Mouse (Mus musculus) hindbrain, embryonic 13.5 days (tissue): ENCODE measurements at regions not wholly inside any gene's neighbourhood (a gene's known extent, or its start where the extent isn't known, plus 50 kb on each side); places are given as distances from the start of the nearest gene placed in this dataset.

Experiments
- ATAC-seq: fragments of 200-750 bp; cut with Nextera tagmentation; 2 replicates; pipeline ENCODE4 v1.8.0; 2017; ENCODE audit warnings: moderate TSS enrichment; ENCODE audit not compliant: low FRiP score
- H3K27ac ChIP-seq: fragments of 300-500 bp; sonication (generic); 2 replicates; pipeline ENCODE4 v1.5.1; 2015; ENCODE audit warnings: inconsistent platforms, mild to moderate bottlenecking, moderate library complexity
- H3K27me3 ChIP-seq: fragments of 300-500 bp; sonication (generic); 2 replicates; pipeline ENCODE4 v1.6.1; 2015; ENCODE audit warnings: mild to moderate bottlenecking, inconsistent platforms
- H3K36me3 ChIP-seq: fragments of 300-500 bp; sonication (generic); 2 replicates; pipeline ENCODE4 v1.6.1; 2015; ENCODE audit warnings: mild to moderate bottlenecking, inconsistent platforms
- H3K4me1 ChIP-seq: fragments of 300-500 bp; sonication (generic); replicated peaks from 2 replicates; pipeline ENCODE4 v1.6.1; 2015; ENCODE audit warnings: inconsistent platforms
- H3K4me2 ChIP-seq: fragments of 300-500 bp; sonication (generic); 2 replicates; pipeline ENCODE4 v1.6.1; 2015; ENCODE audit warnings: inconsistent platforms, mild to moderate bottlenecking, moderate library complexity
- H3K4me3 ChIP-seq: fragments of 300-500 bp; sonication (generic); 2 replicates; pipeline ENCODE4 v1.5.1; 2015; ENCODE audit warnings: mild to moderate bottlenecking, inconsistent platforms
- H3K9ac ChIP-seq: fragments of 300-500 bp; sonication (generic); 2 replicates; pipeline ENCODE4 v1.6.1; 2015; ENCODE audit warnings: mild to moderate bottlenecking, inconsistent platforms
- H3K9me3 ChIP-seq: fragments of 300-500 bp; sonication (generic); 2 replicates; pipeline ENCODE4 v1.6.1; 2016; ENCODE audit warnings: inconsistent platforms
- WGBS: fragments of 180-500 bp; shearing (Covaris S2); methylation state at CpG from one replicate; pipeline ENCODE4 v1.1.7; 2015; 5-methylcytosine and 5-hydroxymethylcytosine counted together

DNA sequence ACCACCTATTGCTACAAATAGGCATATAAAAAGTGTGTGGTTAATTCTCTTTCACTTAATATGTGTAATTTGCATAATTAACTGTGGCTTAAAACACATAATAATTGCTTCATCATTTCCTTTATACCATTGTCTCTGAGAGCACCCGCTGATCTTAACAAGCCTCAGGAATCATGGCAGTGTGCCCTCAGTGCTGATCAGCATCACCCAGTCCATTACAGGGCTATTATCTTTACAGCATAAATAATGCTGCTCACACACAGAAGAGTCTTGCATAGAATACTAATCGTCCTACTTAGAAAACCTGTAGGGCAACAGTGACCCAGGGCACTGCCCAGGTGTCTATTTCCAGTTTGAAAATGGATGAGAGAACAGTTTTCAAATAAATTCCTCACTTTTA lies 102.4 kb downstream of the Gm597 start:
- Histone ChIP-seq H3K27me3 (no peaks in the 10 kb centered on the region), H3K36me3 (no peaks in the 10 kb centered on the region), H3K9ac (no peak overlapping the region), H3K27ac (no peak overlapping the region), H3K4me2 (no peak overlapping the region), H3K4me3 (no peak overlapping the region), H3K9me3 (no peaks in the 10 kb centered on the region), H3K4me1 (no peaks in the 10 kb centered on the region)
- peak; percentile 71 for ATAC-seq
- WGBS, result 44% methylated on average over 2 of the region's 2 CpGs

DNA sequence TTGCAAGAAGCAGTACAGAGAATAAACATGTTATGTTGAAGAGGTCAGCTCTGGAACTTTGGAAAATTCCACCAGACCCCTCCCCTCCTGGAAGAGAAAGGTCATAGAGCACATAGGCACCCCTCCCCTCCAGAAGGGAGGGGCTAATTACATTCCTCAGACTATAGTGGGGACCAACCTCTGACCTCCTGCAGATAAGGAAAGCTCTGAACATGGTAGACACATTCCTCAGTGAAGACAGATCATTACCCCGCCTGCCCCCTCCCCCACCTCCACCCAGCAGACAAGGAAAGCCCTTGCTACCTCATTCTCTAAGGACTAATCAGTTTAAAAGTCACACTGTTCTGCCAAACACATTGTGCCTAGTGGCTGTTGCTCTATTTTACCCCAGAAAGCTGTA lies 104.7 kb downstream of the Gm597 start:
- 78% methylated on average over 1 of the region's 1 CpGs for WGBS
- Histone ChIP-seq H3K27me3 (no peaks in the 10 kb centered on the region), H3K27ac (no peak overlapping the region), H3K9me3 (no peaks in the 10 kb centered on the region), H3K36me3 (no peaks in the 10 kb centered on the region), H3K4me1 (no peaks in the 10 kb centered on the region), H3K9ac (no peak overlapping the region), H3K4me3 (no peak overlapping the region), H3K4me2 (no peak overlapping the region)
- ATAC-seq, result no peak

DNA sequence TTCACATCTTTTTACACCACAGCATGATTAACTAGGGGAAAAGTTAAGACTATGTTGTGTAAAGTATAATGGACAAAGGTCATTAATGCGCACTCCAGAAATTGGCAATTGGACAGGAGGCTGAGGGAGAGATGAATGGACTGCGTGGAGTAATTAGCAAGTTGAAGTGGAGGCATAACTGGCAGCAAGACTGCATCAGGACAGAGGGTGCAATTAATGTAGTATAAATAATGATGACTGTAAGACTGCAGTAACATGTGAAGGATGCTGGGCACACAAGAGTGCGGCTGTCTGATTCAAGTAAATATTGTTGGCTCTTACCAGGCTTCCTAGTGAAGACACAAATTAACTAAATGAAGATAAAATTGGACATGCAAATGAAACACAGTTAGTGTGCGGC lies 139.2 kb downstream of the Gm597 start:
- no peaks in the 10 kb centered on the region for H3K36me3 ChIP-seq
- no peak overlapping the region for H3K9ac ChIP-seq
- no peaks in the 10 kb centered on the region for H3K9me3 ChIP-seq
- no peak for ATAC-seq
- no peaks in the 10 kb centered on the region for H3K4me1 ChIP-seq
- no peak overlapping the region for H3K27ac ChIP-seq
- H3K4me3 ChIP-seq, result no peak overlapping the region
- H3K27me3 ChIP-seq, result no peaks in the 10 kb centered on the region
- WGBS, result 72% methylated on average over 4 of the region's 4 CpGs
- no peak overlapping the region for H3K4me2 ChIP-seq

DNA sequence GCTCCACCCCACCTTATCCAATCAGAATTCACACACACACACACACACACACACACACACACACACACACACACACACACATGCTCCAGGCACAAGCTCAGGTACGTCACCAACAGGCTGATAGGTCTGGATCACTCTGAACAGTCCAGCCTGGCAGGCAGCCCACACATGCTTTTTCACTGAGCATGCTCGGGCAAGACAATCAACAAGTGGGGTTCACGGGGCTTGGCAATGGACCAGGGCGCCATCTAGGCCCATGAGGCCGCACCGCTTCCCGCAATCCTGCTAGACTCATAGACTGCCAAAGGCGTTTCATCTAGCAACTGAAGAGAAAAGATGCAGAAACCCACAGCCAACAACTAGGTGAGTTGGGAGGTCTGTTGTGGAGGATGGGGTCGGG lies 157.3 kb downstream of the Gm597 start:
- no peaks in the 10 kb centered on the region for H3K27me3 ChIP-seq
- H3K9me3 ChIP-seq, result no peaks in the 10 kb centered on the region
- 90% methylated on average over 9 of the region's 9 CpGs for WGBS
- no peak overlapping the region for H3K9ac ChIP-seq
- H3K4me2 ChIP-seq, result no peak overlapping the region
- no peaks in the 10 kb centered on the region for H3K4me1 ChIP-seq
- no peak overlapping the region for H3K4me3 ChIP-seq
- ATAC-seq, result no peak
- H3K27ac ChIP-seq, result no peak overlapping the region
- no peaks in the 10 kb centered on the region for H3K36me3 ChIP-seq

DNA sequence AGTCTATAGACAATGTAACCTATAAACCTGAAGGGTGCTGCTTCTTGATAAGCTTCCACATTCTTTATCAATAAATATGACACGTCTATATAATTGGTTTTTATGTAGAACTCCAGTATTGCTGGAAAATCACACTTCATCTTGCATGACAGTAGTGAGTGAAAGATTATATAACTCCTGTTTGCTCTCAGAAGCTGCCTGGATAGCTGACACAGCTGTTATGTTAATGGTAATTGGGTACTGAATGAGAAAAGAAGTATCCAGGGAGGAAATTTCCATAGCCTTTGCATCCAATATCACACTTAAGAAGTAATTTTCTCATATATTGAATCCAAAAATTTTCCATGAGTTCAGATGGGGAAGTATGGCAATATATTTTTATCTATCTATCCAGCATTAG lies 177.7 kb downstream of the Gm597 start:
- 53% methylated on average over 1 of the region's 1 CpGs for WGBS
- no peaks in the 10 kb centered on the region for H3K36me3 ChIP-seq
- H3K27me3 ChIP-seq, result no peaks in the 10 kb centered on the region
- H3K27ac ChIP-seq, result no peak overlapping the region
- no peak overlapping the region for H3K4me3 ChIP-seq
- no peaks in the 10 kb centered on the region for H3K4me1 ChIP-seq
- H3K4me2 ChIP-seq, result no peak overlapping the region
- no peak overlapping the region for H3K9ac ChIP-seq
- no peak for ATAC-seq
- H3K9me3 ChIP-seq, result no peaks in the 10 kb centered on the region

DNA sequence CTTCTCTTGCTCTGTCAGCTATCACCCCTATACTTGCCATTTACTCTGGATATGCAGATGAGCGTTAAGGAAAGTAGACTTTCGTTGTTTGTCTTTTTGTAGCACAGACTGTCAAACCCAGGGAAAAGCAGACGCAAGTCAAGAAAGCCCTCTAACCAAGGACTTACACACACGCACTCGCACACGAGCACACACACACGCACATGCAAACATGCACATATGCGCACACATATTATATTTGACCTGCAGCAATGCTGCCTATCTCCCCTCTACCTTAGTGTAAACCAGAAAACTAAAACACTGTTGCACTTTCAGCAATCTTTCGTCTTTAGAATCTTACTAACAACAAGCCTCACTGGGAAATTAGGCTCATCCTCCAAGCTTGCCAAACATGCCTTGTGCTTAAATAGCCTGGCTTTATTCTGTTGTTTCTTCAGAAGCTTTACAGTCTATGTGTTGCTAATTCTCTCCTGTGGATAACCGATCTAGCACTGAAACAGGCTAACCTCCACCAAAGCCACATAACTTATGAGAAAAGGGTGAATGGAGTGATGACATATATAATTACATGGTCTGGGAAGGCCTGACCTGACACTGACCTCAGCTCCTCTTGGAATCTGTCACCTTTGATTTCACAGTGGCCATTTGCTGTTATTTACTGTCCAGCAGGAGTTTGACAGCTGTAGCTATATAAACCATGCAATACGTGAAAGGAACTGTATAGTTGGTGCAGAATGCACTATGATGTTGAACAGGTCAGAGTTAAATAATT lies 214.5 kb downstream of the Gm597 start:
- ATAC-seq, result no peak
- H3K4me3 ChIP-seq, result no peak overlapping the region
- WGBS, result 82% methylated on average over 11 of the region's 11 CpGs

DNA sequence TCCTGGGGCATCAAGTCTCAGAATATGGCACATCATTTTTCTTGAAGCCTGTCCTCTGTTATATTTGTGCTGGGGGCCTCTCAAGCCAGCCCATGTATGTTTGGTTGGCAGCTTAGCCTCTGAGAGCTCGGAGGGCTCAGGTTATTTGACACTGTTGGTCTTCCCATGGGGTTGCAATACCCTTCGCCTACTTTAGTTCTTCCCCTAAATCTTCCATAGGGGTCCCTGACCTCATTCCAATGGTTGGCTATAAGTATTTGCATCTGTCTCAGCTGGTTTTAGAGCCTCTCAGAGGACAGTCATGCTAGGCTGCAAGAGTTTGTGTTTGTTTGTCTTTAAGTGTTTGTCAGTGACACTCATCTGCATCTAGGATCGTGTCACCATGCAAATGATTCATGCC lies 216.2 kb downstream of the Gm597 start:
- H3K4me1 ChIP-seq, result no peaks in the 10 kb centered on the region
- H3K27me3 ChIP-seq, result no peaks in the 10 kb centered on the region
- no peak overlapping the region for H3K9ac ChIP-seq
- H3K36me3 ChIP-seq, result no peaks in the 10 kb centered on the region
- no peak for ATAC-seq
- WGBS, result 83% methylated on average over 3 of the region's 3 CpGs
- no peak overlapping the region for H3K27ac ChIP-seq
- H3K9me3 ChIP-seq, result no peaks in the 10 kb centered on the region
- no peak overlapping the region for H3K4me2 ChIP-seq
- H3K4me3 ChIP-seq, result no peak overlapping the region

More for the DNA sequence above, 214.5 kb downstream of the Gm597 start:
- Histone ChIP-seq H3K9ac (no peak overlapping the region), H3K27ac (no peak overlapping the region), H3K27me3 (no peaks in the 10 kb centered on the region), H3K4me2 (no peak overlapping the region), H3K9me3 (no peaks in the 10 kb centered on the region), H3K4me1 (no peaks in the 10 kb centered on the region), H3K36me3 (no peaks in the 10 kb centered on the region)
